Mouse (Mus musculus): Measurements from ENCODE around the gene Plekha7.

Gene Plekha7

DNA sequence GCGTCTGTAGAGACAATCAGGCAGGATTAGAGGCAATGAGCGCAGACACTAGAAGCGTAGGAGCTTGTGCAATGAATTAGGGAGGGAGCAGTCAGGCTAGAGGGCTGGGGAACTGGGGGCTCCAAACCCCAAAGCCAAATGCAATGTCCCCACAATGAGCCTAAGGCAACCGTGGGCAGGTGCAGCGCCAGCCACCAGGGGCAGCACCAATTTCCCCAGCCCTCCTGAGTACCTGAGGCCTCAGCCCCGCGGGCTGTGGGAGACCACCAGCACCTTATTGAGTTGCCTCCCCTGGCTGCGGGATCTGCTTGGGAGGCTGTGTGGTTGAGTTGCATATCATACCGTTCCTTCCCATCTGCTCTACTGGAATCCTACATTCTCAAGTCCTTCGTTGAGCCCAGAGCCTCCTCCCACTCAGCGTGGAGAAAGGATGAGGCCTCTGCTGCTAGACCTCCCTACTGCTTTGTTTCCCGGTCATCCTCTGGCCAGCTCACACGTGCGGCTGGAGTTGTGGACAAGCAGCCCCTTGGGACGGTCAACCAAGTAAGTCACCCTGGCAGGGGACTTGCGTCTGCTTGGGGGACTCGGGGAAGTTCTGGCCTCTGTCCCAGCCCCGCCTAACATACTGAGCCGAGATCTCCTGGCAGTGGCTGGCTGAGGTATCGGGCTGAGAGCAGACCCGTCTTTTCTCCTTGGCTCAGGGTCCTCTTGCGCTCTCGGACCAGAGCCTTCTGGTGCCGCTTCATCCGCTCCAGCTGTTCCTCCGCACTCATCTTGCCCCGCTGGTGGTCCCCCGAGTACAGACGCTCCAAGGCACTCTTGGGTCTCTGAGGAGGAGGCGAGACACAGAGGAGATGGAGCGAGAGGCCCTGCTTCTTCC lies 173.5 kb downstream of the Plekha7 start:
- in situ Hi-C loops (cut with MboI, MseI) = loop anchor here (10.0 kb wide), 1 partner anchor 1840 kb away; no protein-coding TSS in a partner anchor

- in situ Hi-C loops (cut with MboI, MseI) = loop anchor here (10.0 kb wide), 1 partner anchor 1843 kb away; no protein-coding TSS in a partner anchor
These were observed 176.1 kb downstream of the Plekha7 start for GRCm38 (mm10) chr7:116132078-116132477.

GRCm38 (mm10) chr7:116131390-116131789 lies 176.8 kb downstream of the Plekha7 start:
- in situ Hi-C loops (cut with MboI, MseI) = loop anchor here (10.0 kb wide), 1 partner anchor 1843 kb away; no protein-coding TSS in a partner anchor

GRCm38 (mm10) chr7:116129374-116129773 lies 178.8 kb downstream of the Plekha7 start:
- in situ Hi-C loops (cut with MboI, MseI) = no loop called here

GRCm38 (mm10) chr7:116128286-116128685 lies 179.9 kb downstream of the Plekha7 start:
- in situ Hi-C loops (cut with MboI, MseI) = no loop called here

- in situ Hi-C loops (cut with MboI, MseI) = no loop called here
These were observed 181.1 kb downstream of the Plekha7 start for GRCm38 (mm10) chr7:116127052-116127451.

- in situ Hi-C loops (cut with MboI, MseI) = no loop called here
These were observed 182.5 kb downstream of the Plekha7 start for GRCm38 (mm10) chr7:116125671-116126070.

DNA sequence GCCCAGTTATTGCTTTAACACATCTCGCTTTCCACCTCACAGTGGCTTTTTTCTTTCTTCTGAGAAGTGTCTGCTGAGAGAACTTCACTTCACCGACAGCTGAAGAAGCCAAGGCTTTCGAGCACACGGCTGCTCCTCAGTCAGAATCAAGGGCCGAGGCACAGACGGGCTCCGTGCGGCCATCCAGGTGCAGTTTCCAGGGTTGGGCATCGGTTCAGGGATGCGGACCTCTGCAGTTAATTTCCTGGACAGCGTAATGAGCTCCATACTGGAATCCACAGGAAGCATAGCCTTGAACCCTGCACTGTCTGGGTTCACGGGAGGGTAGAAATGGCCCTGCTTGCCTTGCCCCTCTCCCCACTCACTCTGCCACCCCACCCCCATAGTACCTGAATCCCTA lies 184.1 kb downstream of the Plekha7 start:
- in situ Hi-C loops (cut with MboI, MseI) = no loop called here

DNA sequence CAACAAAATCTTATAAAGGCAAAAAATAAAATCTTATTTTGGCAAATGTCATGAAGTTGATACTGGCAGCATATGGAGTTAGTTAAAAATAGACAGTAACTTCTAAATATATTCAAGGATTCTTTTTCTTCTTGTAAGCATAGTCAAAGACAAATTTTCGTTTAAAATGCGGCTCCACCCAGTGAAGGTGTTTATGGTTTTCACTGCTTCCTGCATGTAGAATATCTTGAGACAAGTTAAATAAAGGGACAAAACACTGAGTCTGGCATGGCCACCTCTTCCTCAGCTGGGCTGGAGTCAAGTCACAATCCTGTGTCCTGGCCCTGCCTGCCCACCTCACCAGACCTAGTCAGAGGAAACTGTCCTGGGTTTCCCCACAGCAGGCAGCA lies 184.6 kb downstream of the Plekha7 start:
- in situ Hi-C loops (cut with MboI, MseI) = no loop called here

DNA sequence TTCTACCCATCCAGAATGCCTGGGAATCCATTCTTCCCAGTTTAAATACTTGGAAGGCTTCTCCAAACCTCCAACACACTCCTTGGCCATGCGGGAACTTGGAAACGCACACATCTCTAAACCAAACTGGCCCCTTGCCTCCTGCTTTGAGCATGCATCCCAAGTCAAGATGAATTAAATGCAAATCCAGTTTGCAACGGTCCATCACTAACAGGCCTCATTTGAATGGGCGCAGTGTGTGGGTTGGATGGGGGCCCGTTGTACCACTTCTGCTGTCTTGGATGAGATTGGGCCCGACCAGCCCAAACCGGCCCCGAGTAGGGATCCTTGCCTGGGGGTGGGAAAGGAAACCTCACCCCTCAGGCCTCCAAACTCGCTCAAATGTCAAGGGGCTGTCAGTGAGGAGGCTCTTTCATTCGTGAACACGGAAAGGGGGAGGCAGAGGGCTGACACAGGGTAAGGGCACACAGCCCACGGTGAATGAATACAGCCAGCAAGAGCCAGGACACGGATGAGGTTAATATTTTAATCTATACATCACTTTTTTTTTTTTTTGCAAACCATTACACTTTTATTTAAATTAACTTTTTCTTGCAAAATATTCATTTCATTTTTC lies 185.1 kb downstream of the Plekha7 start:
- in situ Hi-C loops (cut with MboI, MseI) = no loop called here

DNA sequence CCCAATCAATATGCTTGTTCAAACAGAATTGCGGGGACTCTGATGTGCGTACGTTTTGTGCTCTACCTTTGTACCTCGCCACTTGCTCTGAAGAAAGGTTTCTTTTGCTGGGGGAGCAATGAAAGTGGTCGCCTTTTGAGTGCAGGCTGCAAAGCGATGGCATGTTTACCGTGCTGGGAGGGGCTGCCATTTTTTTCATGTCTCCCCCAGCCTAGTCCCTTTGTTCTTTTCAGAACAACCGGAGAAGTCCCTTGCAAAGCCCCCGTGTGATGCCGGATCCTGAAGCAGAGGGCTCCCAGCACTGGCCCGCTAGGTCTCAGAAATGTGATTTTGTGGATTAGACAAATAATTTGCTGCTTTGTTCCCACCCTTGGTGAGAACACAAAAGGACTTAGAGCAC lies 187.0 kb downstream of the Plekha7 start:
- in situ Hi-C loops (cut with MboI, MseI) = no loop called here

GRCm38 (mm10) chr7:116120737-116121136 lies 187.4 kb downstream of the Plekha7 start:
- in situ Hi-C loops (cut with MboI, MseI) = no loop called here

DNA sequence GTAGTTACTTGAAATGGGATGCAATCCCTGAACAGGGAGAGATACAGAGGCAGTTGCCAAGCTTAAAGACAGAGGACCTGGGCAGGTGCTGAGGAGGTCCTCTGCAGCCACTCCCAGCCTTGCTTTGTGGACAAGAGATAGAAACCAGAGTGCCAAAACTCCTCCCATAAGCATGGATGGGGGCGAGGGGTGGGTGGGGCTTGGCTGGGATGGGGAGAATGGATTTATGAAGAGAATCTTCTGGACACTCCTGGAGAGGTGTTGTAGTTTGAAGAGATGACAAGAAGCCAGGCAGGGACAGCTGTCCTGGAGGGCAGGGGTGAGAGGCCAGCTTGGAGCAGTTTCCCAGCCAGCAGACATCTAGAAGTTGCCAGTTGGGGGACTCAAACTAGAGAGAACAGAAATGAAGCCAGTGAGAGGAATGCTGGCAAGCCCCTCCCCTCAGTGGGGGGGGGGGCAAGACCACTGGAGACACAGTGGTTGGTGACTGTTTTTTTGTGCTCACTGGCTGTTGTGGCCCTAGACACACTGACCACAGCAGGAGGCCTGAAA lies 188.8 kb downstream of the Plekha7 start:
- in situ Hi-C loops (cut with MboI, MseI) = no loop called here

DNA sequence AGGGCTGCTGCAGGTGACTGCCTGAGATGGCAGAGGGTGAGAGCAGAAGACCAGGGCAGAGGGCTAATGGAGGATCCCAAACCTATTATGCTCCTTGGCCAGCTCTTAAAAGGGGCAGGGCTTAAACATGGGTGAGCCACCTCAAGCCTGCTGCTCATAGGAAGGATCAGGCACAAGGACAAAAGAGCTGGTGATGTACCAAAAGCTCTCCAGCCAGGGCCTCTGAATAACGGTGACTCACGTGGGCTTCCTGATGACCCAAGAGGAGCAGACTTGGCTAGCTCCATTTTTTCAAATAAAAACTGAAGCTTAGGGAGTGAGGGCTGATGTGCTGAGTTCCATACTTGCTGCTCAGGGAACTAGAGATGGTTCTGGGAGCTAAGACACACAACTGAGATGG lies 192.2 kb downstream of the Plekha7 start:
- in situ Hi-C loops (cut with MboI, MseI) = no loop called here

GRCm38 (mm10) chr7:116115216-116115930 lies 192.8 kb downstream of the Plekha7 start:
- in situ Hi-C loops (cut with MboI, MseI) = no loop called here

GRCm38 (mm10) chr7:116111546-116111945 lies 196.6 kb downstream of the Plekha7 start:
- in situ Hi-C loops (cut with MboI, MseI) = no loop called here

- in situ Hi-C loops (cut with MboI, MseI) = no loop called here
These were observed 197.5 kb downstream of the Plekha7 start for GRCm38 (mm10) chr7:116110661-116111060.

- in situ Hi-C loops (cut with MboI, MseI) = no loop called here
These were observed 205.1 kb downstream of the Plekha7 start for GRCm38 (mm10) chr7:116103091-116103490.

DNA sequence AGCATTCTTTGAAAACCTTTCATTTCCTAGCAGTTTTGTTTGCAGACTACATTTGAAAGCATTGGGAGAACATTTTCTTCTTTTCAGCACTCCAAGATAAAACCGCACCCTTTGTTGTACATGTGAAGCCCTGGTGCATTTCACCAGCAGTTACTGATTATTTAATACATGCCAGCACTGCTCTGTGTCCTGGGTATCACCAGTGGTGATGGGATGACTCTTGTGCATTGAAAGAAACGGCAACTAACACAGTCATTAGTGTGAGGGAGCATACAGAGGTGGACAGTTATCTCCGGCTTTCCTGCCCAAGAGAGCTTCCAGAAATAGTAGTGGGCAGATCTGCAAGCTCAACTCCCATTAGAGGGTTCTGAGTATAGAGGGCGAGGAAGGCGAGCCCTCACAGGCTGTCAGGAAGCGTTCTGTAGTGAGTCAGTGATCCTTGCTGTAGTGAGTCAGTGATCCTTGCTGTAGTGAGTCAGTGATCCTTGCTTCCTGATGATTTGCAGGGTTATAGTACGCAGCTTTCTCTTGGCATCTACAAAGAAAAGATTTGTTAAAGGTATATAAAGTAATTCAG lies 208.1 kb downstream of the Plekha7 start:
- in situ Hi-C loops (cut with MboI, MseI) = no loop called here

DNA sequence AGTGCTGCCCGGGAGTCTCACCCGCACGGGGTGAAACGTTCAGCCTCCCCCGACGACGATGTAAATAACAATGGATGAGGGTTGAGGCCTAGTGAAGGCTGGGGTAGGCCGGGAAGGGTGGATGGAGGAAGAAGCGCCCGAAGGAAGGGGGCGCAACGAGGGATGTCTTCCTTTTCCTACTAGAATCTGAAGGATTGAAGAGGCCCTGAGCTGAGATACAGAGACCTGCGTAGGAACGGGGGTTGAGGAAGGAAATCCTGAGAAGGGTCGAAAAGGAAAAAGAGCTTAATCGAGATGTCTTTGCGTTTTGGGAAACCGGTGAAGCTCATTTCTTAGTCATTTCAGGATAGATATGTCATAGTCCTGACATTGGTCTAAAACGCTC lies 214.7 kb downstream of the Plekha7 start:
- in situ Hi-C loops (cut with MboI, MseI) = no loop called here

GRCm38 (mm10) chr7:116092710-116093465 lies 215.3 kb downstream of the Plekha7 start:
- in situ Hi-C loops (cut with MboI, MseI) = no loop called here

Data from regulatory T cell (primary cell).